Mouse (Mus musculus) myocyte (in vitro differentiated cells): Measurements from ENCODE around the gene Dusp13. TPM values are rescaled to one million over a fixed set of nuclear protein-coding genes. Genes with fewer than 3 reads are reported as not detected.

Experiments used
- H3K27me3 ChIP-seq: one replicate; pipeline ENCODE4 v1.6.1; 2011; ENCODE audit not compliant: control insufficient read depth, insufficient read depth, insufficient read length
- H3K36me3 ChIP-seq: one replicate; pipeline ENCODE4 v1.6.1; 2011; ENCODE audit not compliant: control insufficient read depth, insufficient read depth
- H3K4me2 ChIP-seq: one replicate; pipeline ENCODE4 v1.6.1; 2011; ENCODE audit warnings: low read depth, control low read depth
- H3K4me3 ChIP-seq: one replicate; pipeline ENCODE4 v1.5.1; 2011; ENCODE audit warnings: mild to moderate bottlenecking, control low read depth, moderate library complexity
- H3K79me2 ChIP-seq: one replicate; pipeline ENCODE4 v1.6.1; 2011; ENCODE audit not compliant: control insufficient read depth, insufficient read depth
- H3ac ChIP-seq: one replicate; pipeline ENCODE4 v1.6.1; 2011; ENCODE audit not compliant: control insufficient read depth, insufficient read length
- CEBPB ChIP-seq: IDR thresholded peaks from 2 replicates; pipeline ENCODE4 v1.6.1; 2011; ENCODE audit warnings: mild to moderate bottlenecking, moderate library complexity; ENCODE audit not compliant: poor library complexity, insufficient read depth, severe bottlenecking
- E2F4 ChIP-seq: IDR thresholded peaks from one replicate; pipeline ENCODE4 v1.6.1; 2011; ENCODE audit warnings: mild to moderate bottlenecking, control low read depth, moderate library complexity; ENCODE audit not compliant: insufficient read depth
- MAX ChIP-seq: IDR thresholded peaks from one replicate; pipeline ENCODE4 v1.6.1; 2011; ENCODE audit warnings: low read depth, mild to moderate bottlenecking, control low read depth
- MYOD1 ChIP-seq, 3 experiments: IDR thresholded peaks; one replicate each; pipeline ENCODE4 v1.6.1; 2011; ENCODE audit warnings: control low read depth in 2 of 3, low read depth in 2 of 3, mild to moderate bottlenecking in 2 of 3, moderate library complexity in 1 of 3; ENCODE audit not compliant: insufficient read length in 2 of 3, control insufficient read depth in 1 of 3
- MYOG ChIP-seq, 3 experiments: IDR thresholded peaks; one replicate each; pipeline ENCODE4 v1.6.1; 2011; ENCODE audit warnings: control low read depth in 2 of 3, low read depth in 2 of 3, mild to moderate bottlenecking in 2 of 3; ENCODE audit not compliant: insufficient read length in 2 of 3, control insufficient read depth in 1 of 3, insufficient read depth in 1 of 3
- POLR2A ChIP-seq: IDR thresholded peaks from one replicate; pipeline ENCODE4 v1.6.1; 2011; ENCODE audit warnings: low read depth, mild to moderate bottlenecking, control low read depth, moderate library complexity; ENCODE audit not compliant: insufficient read length
- POLR2AphosphoS2 ChIP-seq: IDR thresholded peaks from one replicate; pipeline ENCODE4 v1.6.1; 2011; ENCODE audit warnings: low read depth, control low read depth; ENCODE audit not compliant: insufficient read length
- REST ChIP-seq: IDR thresholded peaks from one replicate; pipeline ENCODE4 v1.6.1; 2011; ENCODE audit warnings: mild to moderate bottlenecking, control low read depth, moderate library complexity; ENCODE audit not compliant: insufficient read depth, insufficient read length
- SRF ChIP-seq: IDR thresholded peaks from one replicate; pipeline ENCODE4 v1.6.1; 2011; ENCODE audit warnings: low read depth; ENCODE audit not compliant: control insufficient read depth, insufficient read length
- TCF12 ChIP-seq: IDR thresholded peaks from one replicate; pipeline ENCODE4 v1.6.1; 2011; ENCODE audit warnings: mild to moderate bottlenecking, control low read depth; ENCODE audit not compliant: poor library complexity, insufficient read depth, severe bottlenecking
- TCF3 ChIP-seq: IDR thresholded peaks from one replicate; pipeline ENCODE4 v1.6.1; 2011; ENCODE audit warnings: low read depth, control low read depth; ENCODE audit not compliant: insufficient read length
- USF1 ChIP-seq: IDR thresholded peaks from one replicate; pipeline ENCODE4 v1.6.1; 2011; ENCODE audit warnings: low read depth, mild to moderate bottlenecking, control low read depth, moderate library complexity
- polyA plus RNA-seq: library from polyadenylated mRNA; unstranded; fragments of >200 nt; fragmentation: generic; extraction: Trizol; gene quantifications from one replicate; pipeline ENCODE4 v1.2.1, GENCODE M21; 2012; ENCODE audit warnings: missing spikeins

Gene Dusp13
- polyA plus RNA-seq, 1 experiment: 24.6 TPM

DNA sequence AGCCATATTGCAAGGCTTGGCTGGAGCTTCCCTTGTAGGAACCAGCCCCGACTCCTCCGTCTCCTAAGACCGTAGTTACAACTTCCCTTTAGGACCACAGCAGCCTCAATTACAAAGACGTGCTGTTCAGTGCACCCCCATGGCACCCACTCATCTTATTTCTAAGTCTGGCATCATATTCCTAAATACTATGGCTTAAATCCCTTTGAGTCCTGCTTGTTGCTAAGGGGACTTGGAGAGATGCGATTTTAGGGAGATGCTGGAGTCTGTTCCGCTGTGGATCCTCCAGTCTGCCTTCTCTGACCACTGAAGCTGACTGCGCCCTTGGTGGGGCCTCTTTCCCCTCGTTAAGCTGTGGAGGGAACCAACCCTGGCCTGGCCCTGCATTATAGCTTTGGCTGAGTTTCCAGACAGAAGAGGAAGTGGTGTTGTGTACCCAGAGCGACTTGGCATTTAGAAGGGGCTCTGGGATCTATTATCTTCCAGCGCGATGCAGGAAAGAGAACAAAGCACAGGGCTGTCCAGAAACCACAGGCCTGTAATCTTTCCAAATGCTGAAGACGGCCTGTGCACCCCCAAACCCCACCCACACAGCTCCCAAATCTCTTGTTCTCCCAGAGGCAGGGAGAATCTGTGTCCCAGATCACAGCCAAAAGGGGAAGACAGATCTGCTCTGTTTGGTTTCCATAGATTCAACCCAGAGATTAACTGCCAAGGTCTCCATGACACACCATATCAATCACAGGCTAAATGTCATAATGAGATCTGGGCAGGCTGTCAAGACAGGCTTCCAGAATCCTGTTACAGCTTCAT lies 44.0 kb downstream of the Dusp13 start:
- no peaks in the 10 kb centered on the region for H3K36me3 ChIP-seq
- H3K4me2 ChIP-seq: peak overlapping the region; percentile 36
- no peak for TF ChIP-seq MAX
- no peak for TF ChIP-seq E2F4
- TF ChIP-seq TCF3: no peak
- no peak for TF ChIP-seq TCF12
- TF ChIP-seq USF1: no peak
- H3ac ChIP-seq: no peak overlapping the region
- no peaks in the 10 kb centered on the region for H3K27me3 ChIP-seq
- no peaks in the 10 kb centered on the region for H3K79me2 ChIP-seq
- no peak overlapping the region for H3K4me3 ChIP-seq

DNA sequence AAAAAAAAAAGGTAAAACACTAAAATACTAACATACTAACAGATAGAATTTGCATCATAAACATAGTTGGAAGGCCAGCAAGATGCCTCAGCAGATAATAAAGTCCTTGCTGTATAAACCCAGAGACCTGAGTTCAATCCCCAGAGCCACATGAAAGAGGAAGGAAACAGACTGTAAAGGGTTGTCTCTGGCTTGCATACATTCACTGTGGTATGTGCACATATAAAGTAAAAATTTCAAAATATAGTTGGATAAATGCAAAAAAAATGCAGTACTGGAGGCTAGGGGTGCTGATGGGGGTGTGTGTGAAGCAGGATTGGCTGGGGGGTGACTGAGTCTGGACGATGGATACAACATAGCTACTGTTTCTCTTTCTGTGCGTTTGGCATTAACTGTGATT lies 45.5 kb downstream of the Dusp13 start:
- TF ChIP-seq E2F4: no peak
- TF ChIP-seq POLR2A: no peak
- no peak for TF ChIP-seq MYOG (IDR thresholded peaks at IDR 0.05; ENCODE audit: control insufficient read depth in 1 of 3, insufficient read depth in 1 of 3, insufficient read length in 2 of 3, low read depth in 2 of 3)
- no peak overlapping the region for H3K4me2 ChIP-seq

DNA sequence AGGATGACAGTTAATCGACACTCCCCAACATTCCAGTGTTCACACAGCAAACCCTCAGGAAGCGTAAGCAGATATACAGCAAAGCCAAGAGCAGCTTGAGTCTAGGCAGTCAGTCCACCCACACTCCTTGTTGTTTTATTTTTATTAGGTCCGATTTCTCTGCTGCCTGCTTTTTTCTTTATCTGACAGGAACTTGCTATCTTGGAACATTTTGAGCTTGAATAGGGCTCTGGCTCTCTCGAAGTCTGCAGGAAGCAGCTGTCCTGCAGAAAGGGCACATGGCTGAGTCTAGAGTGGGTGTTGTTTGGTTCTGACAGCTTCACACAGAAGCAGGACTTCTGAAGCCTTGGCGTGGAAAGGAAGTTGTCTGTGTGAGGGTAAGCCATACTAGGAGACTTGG lies 47.7 kb downstream of the Dusp13 start:
- Histone ChIP-seq H3K36me3 (no peaks in the 10 kb centered on the region), H3K79me2 (no peaks in the 10 kb centered on the region), H3K27me3 (no peaks in the 10 kb centered on the region), H3K4me3 (no peak overlapping the region), H3K4me2 (peak overlapping the region; percentile 24), H3ac (no peak overlapping the region)
- TF ChIP-seq MYOD1 (IDR thresholded peaks at IDR 0.05; ENCODE audit: control insufficient read depth in 1 of 3, insufficient read length in 2 of 3, low read depth in 2 of 3) (peak in 2 of 3 experiments; percentile 43 to 57), POLR2AphosphoS2 (no peak)

More for the DNA sequence above, 45.5 kb downstream of the Dusp13 start:
- Histone ChIP-seq H3K4me3 (no peak overlapping the region), H3K79me2 (no peaks in the 10 kb centered on the region), H3K27me3 (no peaks in the 10 kb centered on the region), H3K36me3 (no peaks in the 10 kb centered on the region), H3ac (no peak overlapping the region)

DNA sequence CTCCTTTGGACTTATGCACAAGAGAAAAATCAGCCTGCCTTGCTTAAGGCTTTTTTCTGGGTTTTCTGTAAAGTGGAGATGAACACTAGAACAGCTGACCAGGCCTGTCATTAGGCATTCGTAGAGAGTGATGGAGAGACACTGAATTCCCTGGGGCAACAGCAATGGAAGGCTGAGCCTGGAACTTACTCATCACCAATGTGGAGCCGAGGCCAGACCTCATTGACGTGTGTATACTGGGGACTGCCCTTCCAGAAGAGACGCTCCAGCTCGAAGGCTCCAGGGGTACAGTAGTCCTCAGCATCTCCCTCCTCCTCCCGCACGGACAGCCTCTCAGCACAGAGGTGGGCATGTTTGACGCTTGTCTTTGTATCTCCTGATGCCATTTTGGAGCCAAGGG lies 48.3 kb downstream of the Dusp13 start:
- Histone ChIP-seq H3K27me3 (no peaks in the 10 kb centered on the region), H3K4me2 (peak overlapping the region; percentile 24), H3K4me3 (no peak overlapping the region), H3K36me3 (no peaks in the 10 kb centered on the region), H3ac (no peak overlapping the region), H3K79me2 (no peaks in the 10 kb centered on the region)
- TF ChIP-seq SRF (no peak), TCF3 (no peak)

DNA sequence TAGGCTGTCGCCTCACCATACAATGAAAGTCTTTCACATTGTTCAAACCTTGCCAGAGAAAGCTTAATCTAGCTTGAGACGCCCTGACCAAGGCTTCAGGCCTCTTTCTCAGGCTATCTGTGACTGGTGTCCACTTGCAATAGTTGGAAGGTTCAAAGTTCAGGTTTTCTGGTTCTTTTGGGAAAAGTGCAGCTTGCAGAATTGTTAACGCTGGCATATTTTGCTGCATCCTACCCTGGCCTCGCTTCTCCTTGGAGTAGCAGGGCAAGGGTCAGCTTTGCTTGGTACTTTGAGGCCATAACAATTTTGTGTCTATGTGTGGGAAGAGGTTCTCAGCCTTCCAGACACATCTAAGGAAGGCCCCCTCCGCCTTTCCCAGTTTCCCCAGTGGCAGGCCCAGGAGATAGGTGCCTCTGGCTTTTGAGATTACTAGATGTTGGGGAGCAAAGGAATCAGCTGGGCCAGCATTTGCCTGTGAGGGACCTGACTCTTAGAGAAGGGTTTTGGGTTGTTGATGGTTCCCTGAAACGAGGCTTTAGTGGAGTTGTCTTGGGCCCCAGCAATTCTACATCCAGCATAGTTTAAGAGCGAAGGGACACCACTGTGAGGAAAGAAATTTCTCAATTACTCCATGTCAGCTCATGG lies 54.7 kb downstream of the Dusp13 start:
- no peak for TF ChIP-seq TCF12
- TF ChIP-seq SRF: no peak
- TF ChIP-seq MYOD1 (IDR thresholded peaks at IDR 0.05; ENCODE audit: control insufficient read depth in 1 of 3, insufficient read length in 2 of 3, low read depth in 2 of 3): no peak
- TF ChIP-seq MAX: no peak
- no peak for TF ChIP-seq POLR2A
- no peak for TF ChIP-seq E2F4
- TF ChIP-seq USF1: no peak
- no peak for TF ChIP-seq TCF3
- no peak for TF ChIP-seq CEBPB
- no peak for TF ChIP-seq MYOG (IDR thresholded peaks at IDR 0.05; ENCODE audit: control insufficient read depth in 1 of 3, insufficient read depth in 1 of 3, insufficient read length in 2 of 3, low read depth in 2 of 3)
- no peak for TF ChIP-seq POLR2AphosphoS2
- TF ChIP-seq REST: no peak
- Histone ChIP-seq H3K79me2 (no peaks in the 10 kb centered on the region), H3K36me3 (no peaks in the 10 kb centered on the region), H3K4me3 (no peak overlapping the region), H3K27me3 (no peaks in the 10 kb centered on the region), H3ac (no peak overlapping the region), H3K4me2 (no peak overlapping the region)
